Mouse (Mus musculus): ENCODE measurements at regions not wholly inside any gene's neighbourhood (a gene's known extent, or its start where the extent isn't known, plus 50 kb on each side); places are given as distances from the start of the nearest gene placed in this dataset.

DNA sequence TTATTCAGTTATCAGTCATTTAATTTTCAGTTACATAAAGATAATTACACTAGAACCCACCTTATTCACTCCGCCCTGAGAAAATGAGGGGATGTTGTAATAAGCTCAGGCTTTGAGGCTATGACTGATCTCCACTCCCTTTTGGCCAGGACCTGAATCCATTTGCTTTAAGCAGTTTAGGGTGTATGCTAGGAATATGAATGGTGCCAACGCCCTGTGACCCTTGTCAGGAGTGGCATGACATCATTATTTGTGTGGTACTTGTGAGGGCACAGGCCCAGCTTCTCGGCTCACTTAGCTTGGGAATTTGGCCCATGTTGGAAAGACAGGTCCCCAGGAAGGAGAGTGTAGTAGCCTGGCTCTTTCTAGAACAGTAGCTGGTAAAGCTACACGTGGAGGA is 61.0 kb upstream of the Nfe2l2 start:
- no peak overlapping the region for H3K9ac ChIP-seq (ENCODE audit: low read depth, low read length)
- 68% methylated on average over 4 of the region's 4 CpGs for WGBS
- H3K4me3 ChIP-seq (ENCODE audit: insufficient read depth, low read depth, low read length): no peak overlapping the region
- DNase-seq (ENCODE audit: extremely low read depth, low read depth, low spot score): peak; percentile 47
- H3K79me2 ChIP-seq (ENCODE audit: control insufficient read depth, insufficient read depth, low read length): no peaks in the 10 kb centered on the region
- TF ChIP-seq POLR2A (IDR thresholded peaks at IDR 0.05; ENCODE audit: extremely low read depth, insufficient read depth, low read length): no peak
- H3K36me3 ChIP-seq (ENCODE audit: control insufficient read depth, insufficient read depth, low read length): no peaks in the 10 kb centered on the region
- H3K27me3 ChIP-seq (ENCODE audit: control insufficient read depth, insufficient read depth, low read length): no peaks in the 10 kb centered on the region
- no peak overlapping the region for H3K27ac ChIP-seq (replicated peaks; ENCODE audit: insufficient read depth, low read depth, low read length)
- peaks cover 22% of the 10 kb centered on the region for H3K4me1 ChIP-seq (ENCODE audit: control insufficient read depth, insufficient read depth, low read length)

DNA sequence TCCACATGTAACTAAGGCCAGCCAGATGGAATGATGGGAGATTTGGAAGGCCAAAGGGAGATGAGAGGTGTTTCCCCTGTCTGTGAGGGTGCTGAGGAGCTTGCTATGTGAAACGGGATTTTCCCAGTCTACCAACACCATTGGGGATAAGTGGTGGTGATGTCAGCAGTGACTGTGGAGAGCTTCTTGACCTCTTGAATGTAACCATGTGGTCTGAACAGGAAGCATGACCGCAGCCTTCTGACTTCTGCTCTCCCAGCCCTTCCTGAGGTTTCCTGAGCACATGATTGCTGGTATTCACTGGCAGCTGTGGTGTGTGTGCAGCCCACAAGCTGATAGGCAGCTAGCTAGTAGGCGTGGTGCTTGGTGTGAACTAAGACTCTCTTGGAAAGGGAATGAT is 58.8 kb upstream of the Nfe2l2 start:
- Histone ChIP-seq H3K4me3 (ENCODE audit: insufficient read depth, low read depth, low read length) (no peak overlapping the region), H3K36me3 (ENCODE audit: control insufficient read depth, insufficient read depth, low read length) (no peaks in the 10 kb centered on the region), H3K27me3 (ENCODE audit: control insufficient read depth, insufficient read depth, low read length) (no peaks in the 10 kb centered on the region), H3K79me2 (ENCODE audit: control insufficient read depth, insufficient read depth, low read length) (no peaks in the 10 kb centered on the region), H3K27ac (replicated peaks; ENCODE audit: insufficient read depth, low read depth, low read length) (no peak overlapping the region), H3K9ac (ENCODE audit: low read depth, low read length) (no peak overlapping the region), H3K4me1 (ENCODE audit: control insufficient read depth, insufficient read depth, low read length) (peaks cover 9% of the 10 kb centered on the region)
- WGBS: 69% methylated on average over 3 of the region's 3 CpGs
- peak; percentile 55 for DNase-seq (ENCODE audit: extremely low read depth, low read depth, low spot score)
- TF ChIP-seq CTCF (IDR thresholded peaks at IDR 0.05; ENCODE audit: low read depth, low read length): no peak
- no peak for TF ChIP-seq POLR2A (IDR thresholded peaks at IDR 0.05; ENCODE audit: extremely low read depth, insufficient read depth, low read length)

- Histone ChIP-seq H3K4me3 (ENCODE audit: insufficient read depth, low read depth, low read length) (no peak overlapping the region), H3K27ac (replicated peaks; ENCODE audit: insufficient read depth, low read depth, low read length) (no peak overlapping the region), H3K27me3 (ENCODE audit: control insufficient read depth, insufficient read depth, low read length) (no peaks in the 10 kb centered on the region), H3K9ac (ENCODE audit: low read depth, low read length) (no peak overlapping the region), H3K79me2 (ENCODE audit: control insufficient read depth, insufficient read depth, low read length) (no peaks in the 10 kb centered on the region), H3K4me1 (ENCODE audit: control insufficient read depth, insufficient read depth, low read length) (peaks cover 2% of the 10 kb centered on the region; the same call in 1 of the 2 replicates), H3K36me3 (ENCODE audit: control insufficient read depth, insufficient read depth, low read length) (no peaks in the 10 kb centered on the region)
- no peak for DNase-seq (ENCODE audit: extremely low read depth, low read depth, low spot score)
- WGBS: 89% methylated on average over 5 of the region's 5 CpGs
- no peak for TF ChIP-seq CTCF (IDR thresholded peaks at IDR 0.05; ENCODE audit: low read depth, low read length)
- TF ChIP-seq POLR2A (IDR thresholded peaks at IDR 0.05; ENCODE audit: extremely low read depth, insufficient read depth, low read length): no peak
Measured at GRCm38 (mm10) chr2:75762030-75762429, 57.6 kb upstream of the Nfe2l2 start.

DNA sequence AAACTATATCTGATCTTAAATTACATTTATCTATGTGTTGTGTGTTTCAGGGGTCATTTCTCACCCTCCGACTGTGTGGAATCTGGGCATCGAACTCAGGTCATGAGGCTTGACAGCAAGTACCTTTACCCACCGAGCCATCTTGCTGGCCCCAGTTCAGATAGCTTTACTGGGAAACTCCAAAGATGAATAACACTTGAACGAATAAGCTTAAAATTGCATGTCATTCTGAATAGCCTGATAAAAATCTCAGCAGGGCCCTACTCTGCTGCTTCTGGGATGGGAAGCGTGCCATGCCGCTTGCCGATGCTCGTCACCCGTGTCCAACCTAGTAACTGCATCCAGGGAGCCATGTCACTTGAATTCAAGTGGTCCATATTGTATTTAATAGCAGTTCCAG is 57.2 kb upstream of the Nfe2l2 start:
- no peak overlapping the region for H3K27ac ChIP-seq (replicated peaks; ENCODE audit: insufficient read depth, low read depth, low read length)
- DNase-seq (ENCODE audit: extremely low read depth, low read depth, low spot score): no peak
- no peaks in the 10 kb centered on the region for H3K36me3 ChIP-seq (ENCODE audit: control insufficient read depth, insufficient read depth, low read length)
- no peak overlapping the region for H3K4me3 ChIP-seq (ENCODE audit: insufficient read depth, low read depth, low read length)
- 96% methylated on average over 9 of the region's 9 CpGs for WGBS
- H3K27me3 ChIP-seq (ENCODE audit: control insufficient read depth, insufficient read depth, low read length): no peaks in the 10 kb centered on the region
- H3K79me2 ChIP-seq (ENCODE audit: control insufficient read depth, insufficient read depth, low read length): no peaks in the 10 kb centered on the region
- TF ChIP-seq POLR2A (IDR thresholded peaks at IDR 0.05; ENCODE audit: extremely low read depth, insufficient read depth, low read length) (no peak), CTCF (IDR thresholded peaks at IDR 0.05; ENCODE audit: low read depth, low read length) (no peak)
- H3K4me1 ChIP-seq (ENCODE audit: control insufficient read depth, insufficient read depth, low read length): peaks cover 1% of the 10 kb centered on the region; the same call in 1 of the 2 replicates
- no peak overlapping the region for H3K9ac ChIP-seq (ENCODE audit: low read depth, low read length)

DNA sequence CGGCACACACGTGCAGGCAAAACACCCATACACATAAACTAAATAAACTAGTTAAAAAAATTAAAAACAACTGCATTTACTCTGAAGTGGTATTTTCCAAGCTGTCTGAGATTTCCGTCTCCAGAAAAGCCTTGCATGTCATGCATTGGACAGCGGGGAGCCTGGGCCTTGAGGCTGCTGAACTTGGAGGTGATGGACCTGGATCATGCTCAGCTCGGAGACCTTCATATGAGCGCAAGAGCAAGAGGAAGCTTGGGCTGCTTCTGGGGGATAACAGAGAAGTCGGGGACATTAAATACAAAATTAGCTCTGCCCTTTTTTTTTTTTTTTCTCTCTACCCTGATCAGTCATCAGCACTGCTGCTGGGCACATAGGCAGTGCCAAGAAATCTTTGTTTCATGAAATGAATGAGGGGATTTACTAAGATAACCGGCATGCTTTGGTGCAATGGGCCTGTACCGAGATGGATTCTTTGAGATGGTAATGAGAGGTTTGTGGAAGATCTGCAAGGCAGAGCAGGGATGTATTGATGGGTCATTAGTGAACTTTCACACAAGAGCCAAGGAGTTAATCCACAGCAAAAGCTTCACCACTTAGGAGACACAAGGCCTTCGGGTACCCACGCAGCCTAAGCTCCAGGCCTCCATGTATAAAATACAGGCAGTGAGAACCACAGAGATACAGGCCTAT is 54.9 kb upstream of the Nfe2l2 start:
- WGBS: 96% methylated on average over 11 of the region's 11 CpGs
- no peak overlapping the region for H3K27ac ChIP-seq (replicated peaks; ENCODE audit: insufficient read depth, low read depth, low read length)
- no peaks in the 10 kb centered on the region for H3K27me3 ChIP-seq (ENCODE audit: control insufficient read depth, insufficient read depth, low read length)
- H3K4me1 ChIP-seq (ENCODE audit: control insufficient read depth, insufficient read depth, low read length): peaks cover 3% of the 10 kb centered on the region; the same call in 1 of the 2 replicates
- no peak overlapping the region for H3K9ac ChIP-seq (ENCODE audit: low read depth, low read length)
- DNase-seq (ENCODE audit: extremely low read depth, low read depth, low spot score): no peak
- H3K79me2 ChIP-seq (ENCODE audit: control insufficient read depth, insufficient read depth, low read length): no peaks in the 10 kb centered on the region
- H3K4me3 ChIP-seq (ENCODE audit: insufficient read depth, low read depth, low read length): no peak overlapping the region
- H3K36me3 ChIP-seq (ENCODE audit: control insufficient read depth, insufficient read depth, low read length): no peaks in the 10 kb centered on the region
- TF ChIP-seq POLR2A (IDR thresholded peaks at IDR 0.05; ENCODE audit: extremely low read depth, insufficient read depth, low read length): no peak
- no peak for TF ChIP-seq CTCF (IDR thresholded peaks at IDR 0.05; ENCODE audit: low read depth, low read length)

GRCm38 (mm10) chr2:75758277-75758676 is 53.8 kb upstream of the Nfe2l2 start:
- Histone ChIP-seq H3K4me1 (ENCODE audit: control insufficient read depth, insufficient read depth, low read length) (peaks cover 3% of the 10 kb centered on the region; the same call in 1 of the 2 replicates), H3K4me3 (ENCODE audit: insufficient read depth, low read depth, low read length) (no peak overlapping the region), H3K36me3 (ENCODE audit: control insufficient read depth, insufficient read depth, low read length) (no peaks in the 10 kb centered on the region), H3K27me3 (ENCODE audit: control insufficient read depth, insufficient read depth, low read length) (no peaks in the 10 kb centered on the region), H3K9ac (ENCODE audit: low read depth, low read length) (no peak overlapping the region), H3K79me2 (ENCODE audit: control insufficient read depth, insufficient read depth, low read length) (no peaks in the 10 kb centered on the region), H3K27ac (replicated peaks; ENCODE audit: insufficient read depth, low read depth, low read length) (no peak overlapping the region)
- WGBS: 93% methylated on average over 6 of the region's 6 CpGs
- no peak for TF ChIP-seq POLR2A (IDR thresholded peaks at IDR 0.05; ENCODE audit: extremely low read depth, insufficient read depth, low read length)
- no peak for TF ChIP-seq CTCF (IDR thresholded peaks at IDR 0.05; ENCODE audit: low read depth, low read length)
- no peak for DNase-seq (ENCODE audit: extremely low read depth, low read depth, low spot score)

All from liver, adult 2 months (tissue).